Mouse (Mus musculus): Measurements from ENCODE around the gene Slc6a20a. TPM values are rescaled to one million over a fixed set of nuclear protein-coding genes. Genes with fewer than 3 reads are reported as not detected.

Slc6a20a gene
- polyA plus RNA-seq, 1 experiment from 2014 or later: 1.2 TPM

Other genes with a start within 250 kb of the Slc6a20a start
- gene Limd1, start 200.2 kb downstream of the Slc6a20a start, polyA plus RNA-seq (2015; fragmentation: Nextera tagmentation; extraction: Ambion mirVana): 21.5 and 25.8 TPM in 2 replicates
- 27.3 and 37.3 TPM in 2 replicates for gene Sacm1l, start 149.1 kb downstream of the Slc6a20a start, polyA plus RNA-seq (2015; fragmentation: Nextera tagmentation; extraction: Ambion mirVana)
- 0.07 TPM in 2 replicates for gene Slc6a20b, start 46.3 kb downstream of the Slc6a20a start, polyA plus RNA-seq (2015; fragmentation: Nextera tagmentation; extraction: Ambion mirVana)
- 0.39 and 0.46 TPM in 2 replicates for gene Ccr9, start 446 bp downstream of the Slc6a20a start, polyA plus RNA-seq (2015; fragmentation: Nextera tagmentation; extraction: Ambion mirVana)
- 20.7 and 26.6 TPM in 2 replicates for gene Lztfl1, start 38.8 kb upstream of the Slc6a20a start, polyA plus RNA-seq (2015; fragmentation: Nextera tagmentation; extraction: Ambion mirVana)
- gene Cxcr6, start 127.6 kb upstream of the Slc6a20a start, polyA plus RNA-seq (2015; fragmentation: Nextera tagmentation; extraction: Ambion mirVana): 0.08 and 0.15 TPM in 2 replicates
- gene Fyco1, start 173.0 kb upstream of the Slc6a20a start, polyA plus RNA-seq (2015; fragmentation: Nextera tagmentation; extraction: Ambion mirVana): 3.4 and 3.8 TPM in 2 replicates
- not detected in 2 replicates for gene Xcr1, start 183.1 kb upstream of the Slc6a20a start, polyA plus RNA-seq (2015; fragmentation: Nextera tagmentation; extraction: Ambion mirVana)

All from liver, embryonic 13.5 days (tissue).